Mouse (Mus musculus): ENCODE data around the gene Fhdc1. TPM values are rescaled to one million over a fixed set of nuclear protein-coding genes. Genes with fewer than 3 reads are reported as not detected.

The Fhdc1 gene
- total RNA-seq, 4 experiments from 2014 or later: 4.1 to 6.3 (median 5.1) TPM

Other genes starting within 250 kb of the Fhdc1 start
- 100 to 1,000 TPM; 252 to 273 (median 260) TPM for gene Trim2, start 173.6 kb downstream of the Fhdc1 start, total RNA-seq (2022)
- gene Arfip1, start 102.2 kb upstream of the Fhdc1 start, total RNA-seq (2022): 10 to 100 TPM; 19.3 to 22.5 (median 19.8) TPM
- under 1 TPM; 0.13 to 0.21 (median 0.16) TPM for gene Tigd4, start 113.1 kb upstream of the Fhdc1 start, total RNA-seq (2022)
- gene Tmem154, start 185.8 kb upstream of the Fhdc1 start, total RNA-seq (2022): under 1 TPM; 0.17 to 0.53 (median 0.36) TPM

Measured in left cerebral cortex, adult 8-10 months (tissue).